In genomic region chr6:144570850-144571249, GRCm38 (mm10) we compare ENCODE assay signal across 15 mouse cellular contexts.
DNase-seq lines count a peak whose midpoint lies in the region; ATAC-seq and TF ChIP-seq lines count a peak whose summit lies in the region.
"Had no signal": no experiment of that assay in that cellular context is flagged by ENCODE, and none has a peak within 500 bp of the region (broad histone marks: within the 10 kb centered on the region; RNA-seq: fewer than 3 reads in every experiment).

No protein-coding gene starts in this region.

- WGBS in forebrain, postnatal 0 days = 73% methylated on average over 17 of the region's 17 CpGs

- H3K27ac ChIP-seq in forebrain, postnatal 0 days (ENCODE audit: low read depth, low read length) = no peak overlapping the region
- H3K27ac ChIP-seq in layer of hippocampus, adult 2 months = no peak overlapping the region
- H3K27ac ChIP-seq: hindbrain, postnatal 0 days; liver, embryonic 15.5 days; midbrain, embryonic 10.5 days had no signal

- no peak overlapping the region for H3K9ac ChIP-seq in forebrain, postnatal 0 days
- H3K9ac ChIP-seq: liver, embryonic 15.5 days had no signal

- no peaks in the 10 kb centered on the region for H3K36me3 ChIP-seq in forebrain, postnatal 0 days (ENCODE audit: insufficient read depth)
- H3K36me3 ChIP-seq: liver, embryonic 15.5 days; midbrain, embryonic 10.5 days had no signal

- H3K27me3 ChIP-seq in forebrain, postnatal 0 days (ENCODE audit: insufficient read depth, low read length) = no peaks in the 10 kb centered on the region
- H3K27me3 ChIP-seq: liver, embryonic 15.5 days had no signal

- H3K4me3 ChIP-seq in forebrain, postnatal 0 days (ENCODE audit: low read depth, low read length) = no peak overlapping the region
- no peak overlapping the region for H3K4me3 ChIP-seq in layer of hippocampus, adult 2 months
- H3K4me3 ChIP-seq: erythroblast, embryonic 14.5 days; liver, embryonic 15.5 days; midbrain, embryonic 10.5 days had no signal

- DNase-seq in kidney, postnatal 4 days = peak; percentile 8 to 19
- no peak for DNase-seq in kidney, postnatal 10 days
- peak; percentile 89 for DNase-seq in R1 (ENCODE audit: low read depth, low spot score)
- DNase-seq in forebrain, postnatal 0 days = no peak
- DNase-seq in layer of hippocampus, adult 2 months (ENCODE audit: low spot score in 2 of 2) = no peak
- no peak for DNase-seq in embryo, embryonic 10.5 days (ENCODE audit: low spot score)
- DNase-seq: kidney, postnatal 14 days; right cerebral cortex, adult 18-20 months had no signal

- H3K4me1 ChIP-seq in forebrain, postnatal 0 days (ENCODE audit: insufficient read depth) = no peaks in the 10 kb centered on the region
- H3K4me1 ChIP-seq: liver, embryonic 15.5 days had no signal

- peak; percentile 91 to 96 for ATAC-seq in hematopoietic stem cell, adult 5-6 weeks (replicated peaks in 1 of 2; ENCODE audit: insufficient read depth in 1 of 2, low FRiP score in 2 of 2, low TSS enrichment in 1 of 2, low read depth in 1 of 2, poor library complexity in 2 of 2, severe bottlenecking in 2 of 2)
- peak; percentile 82 for ATAC-seq in monocyte, adult 5-6 weeks (replicated peaks; ENCODE audit: insufficient number of reproducible peaks, low FRiP score, low TSS enrichment, poor library complexity, severe bottlenecking)
- ATAC-seq in forebrain, postnatal 0 days = no peak
- ATAC-seq: activated CD4-positive, CD25-positive, alpha-beta regulatory T cell, adult 4 months; hindbrain, postnatal 0 days had no signal

- no peaks in the 10 kb centered on the region for H3K9me3 ChIP-seq in forebrain, postnatal 0 days (ENCODE audit: low read length)
- H3K9me3 ChIP-seq: liver, embryonic 15.5 days; midbrain, embryonic 10.5 days had no signal

- no peak for TF ChIP-seq CTCF in forebrain, postnatal 0 days (IDR thresholded peaks at IDR 0.05; ENCODE audit: low read depth)
- TF ChIP-seq CTCF in layer of hippocampus, adult 2 months (conservative IDR thresholded peaks at IDR 0.05) = no peak

- H3K4me2 ChIP-seq in forebrain, postnatal 0 days (ENCODE audit: low read depth) = no peak overlapping the region
- H3K4me2 ChIP-seq: liver, embryonic 15.5 days had no signal

Comparison
In these comparisons a context has a peak if more than half of its experiments do, and no peak if none do; other contexts are left out.
1. DNase-seq: peak in kidney, postnatal 4 days (2 of 2) and R1 (single experiment); none in kidney, postnatal 10 days (single experiment), forebrain, postnatal 0 days (single experiment), layer of hippocampus, adult 2 months (0 of 2) and embryo, embryonic 10.5 days (single experiment).